Mouse (Mus musculus) G1E (cell line): ENCODE measurements around the gene Ralgapb. TPM values are rescaled to one million over a fixed set of nuclear protein-coding genes. Genes with fewer than 3 reads are reported as not detected.

Experiments used
- ATAC-seq: 2 replicates; pipeline ENCODE4 v1.8.0; 2016; ENCODE audit warnings: mild to moderate bottlenecking; ENCODE audit not compliant: insufficient number of reproducible peaks, poor library complexity, low FRiP score, severe bottlenecking; ENCODE audit errors: extremely low read depth
- DNase-seq: peaks from one replicate; pipeline ENCODE4 v3.0.0; 2012; ENCODE audit warnings: low spot score
- H3K27me3 ChIP-seq: 2 replicates; pipeline ENCODE4 v1.6.1; 2012; ENCODE audit warnings: mild to moderate bottlenecking, low read length, inconsistent platforms; ENCODE audit not compliant: insufficient read depth
- H3K36me3 ChIP-seq: replicated peaks from 2 replicates; pipeline ENCODE3; 2012; ENCODE audit warnings: mild to moderate bottlenecking, inconsistent platforms
- H3K4me1 ChIP-seq: 2 replicates; pipeline ENCODE4 v1.6.1; 2012; ENCODE audit warnings: low read depth, low read length, inconsistent platforms, mixed read lengths; ENCODE audit not compliant: insufficient read depth
- H3K4me3 ChIP-seq: 2 replicates; pipeline ENCODE4 v1.5.1; 2012; ENCODE audit warnings: low read depth, mild to moderate bottlenecking, inconsistent platforms, low read length, moderate library complexity, mixed read lengths
- H3K9me3 ChIP-seq: replicated peaks from 2 replicates; pipeline ENCODE4 v1.6.1; 2012; ENCODE audit warnings: inconsistent platforms
- CTCF ChIP-seq: IDR thresholded peaks from 2 replicates; pipeline ENCODE4 v1.5.1; 2012; ENCODE audit warnings: low read depth, low read length, inconsistent platforms, mixed read lengths
- GATA1 ChIP-seq: IDR thresholded peaks from 2 replicates; pipeline ENCODE4 v1.6.1; 2012; ENCODE audit warnings: borderline replicate concordance, low read length, inconsistent platforms, mixed read lengths
- GATA2 ChIP-seq: IDR thresholded peaks from 2 replicates; pipeline ENCODE4 v1.6.1; 2012; ENCODE audit warnings: low read depth, low read length, inconsistent platforms, borderline replicate concordance
- POLR2AphosphoS5 ChIP-seq: IDR thresholded peaks from 2 replicates; pipeline ENCODE4 v1.6.1; 2012; ENCODE audit warnings: low read depth, low read length, inconsistent platforms; ENCODE audit not compliant: insufficient replicate concordance
- TAL1 ChIP-seq: conservative IDR thresholded peaks from 2 replicates; pipeline ENCODE4 v1.6.1; 2012; ENCODE audit warnings: low read depth, low read length, inconsistent platforms, mixed read lengths
- polyA plus RNA-seq: library from polyadenylated mRNA; stranded (reverse); fragments of >175 nt; gene quantifications from 2 replicates; pipeline ENCODE4 v1.2.3, GENCODE M21; 2012
- total RNA-seq, 2 experiments: library from RNA; stranded (forward) in 1 of 2; stranded (reverse) in 1 of 2; fragments of 200-1000 nt in 1 of 2; fragments of >200 nt in 1 of 2; fragmentation: Nextera tagmentation in 1 of 2; gene quantifications; 2 replicates each; pipeline ENCODE4 v1.2.3; 2014 to 2017

Ralgapb gene
- total and polyA plus RNA-seq, 3 experiments: 3.0 to 79.9 (median 47.8) TPM

DNA sequence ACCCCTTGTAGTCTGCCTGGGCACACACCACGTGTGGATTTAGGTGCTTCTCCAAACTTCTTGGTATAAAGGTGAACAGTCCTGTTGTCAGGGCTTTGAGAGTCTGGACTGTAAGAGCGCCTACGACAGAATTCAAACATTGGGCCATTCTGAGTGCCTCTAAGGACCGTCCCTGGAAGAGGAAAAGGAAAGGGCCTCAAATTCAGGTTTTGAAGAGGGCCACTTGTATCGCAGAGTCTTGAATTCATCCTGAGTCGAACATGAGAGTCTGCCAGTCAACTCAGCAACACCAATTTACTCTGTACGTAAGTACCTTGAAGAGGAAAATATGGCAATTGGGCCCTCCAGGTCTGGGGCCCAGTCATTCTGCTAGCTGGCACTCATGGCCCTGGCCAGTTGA, 6.7 kb upstream of the Ralgapb start:
- Histone ChIP-seq H3K9me3 (no peaks in the 10 kb centered on the region), H3K4me1 (no peaks in the 10 kb centered on the region), H3K4me3 (no peak overlapping the region), H3K27me3 (peaks cover 25% of the 10 kb centered on the region), H3K36me3 (no peaks in the 10 kb centered on the region)
- TF ChIP-seq TAL1: no peak
- no peak for TF ChIP-seq GATA1
- TF ChIP-seq GATA2: no peak
- ATAC-seq (no peak), DNase-seq (no peak)

DNA sequence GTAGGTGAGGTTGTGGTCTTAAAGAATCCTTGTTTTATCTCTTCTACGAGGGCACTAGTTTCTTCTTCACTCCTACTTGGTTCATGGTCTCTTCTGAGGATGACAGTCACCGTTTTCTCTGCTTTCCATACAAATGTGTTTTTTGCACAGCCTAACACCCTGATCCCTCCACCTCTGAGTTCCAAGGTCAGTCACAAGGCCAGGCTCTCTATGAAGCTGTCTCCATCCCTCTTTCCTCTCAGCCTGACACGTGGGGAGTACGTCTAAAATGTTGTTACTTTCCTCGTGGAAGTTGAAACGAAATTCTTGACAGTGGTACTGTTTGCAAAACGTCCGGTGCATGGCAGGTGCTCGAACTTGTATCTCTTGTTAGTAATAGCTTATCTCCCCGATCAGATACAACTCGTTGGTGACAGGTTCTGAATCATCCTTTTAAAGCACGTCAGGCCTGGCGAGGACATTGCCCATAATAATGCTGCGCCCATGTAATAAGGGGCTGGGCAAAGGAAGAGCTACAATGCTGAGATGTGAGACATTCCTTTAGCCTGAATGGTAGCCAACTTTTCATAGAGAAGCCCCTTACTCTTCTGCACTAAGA, 552 bp upstream of the Ralgapb start:
- Histone ChIP-seq H3K36me3 (peaks cover 4% of the 10 kb centered on the region), H3K4me3 (peak overlapping the region; percentile 98; the same call in 1 of the 2 replicates), H3K4me1 (peaks cover 38% of the 10 kb centered on the region), H3K9me3 (no peaks in the 10 kb centered on the region), H3K27me3 (peaks cover 7% of the 10 kb centered on the region)
- TF ChIP-seq CTCF (no peak), GATA2 (no peak), TAL1 (no peak), POLR2AphosphoS5 (no peak), GATA1 (no peak)
- ATAC-seq (no peak), DNase-seq (no peak)

DNA sequence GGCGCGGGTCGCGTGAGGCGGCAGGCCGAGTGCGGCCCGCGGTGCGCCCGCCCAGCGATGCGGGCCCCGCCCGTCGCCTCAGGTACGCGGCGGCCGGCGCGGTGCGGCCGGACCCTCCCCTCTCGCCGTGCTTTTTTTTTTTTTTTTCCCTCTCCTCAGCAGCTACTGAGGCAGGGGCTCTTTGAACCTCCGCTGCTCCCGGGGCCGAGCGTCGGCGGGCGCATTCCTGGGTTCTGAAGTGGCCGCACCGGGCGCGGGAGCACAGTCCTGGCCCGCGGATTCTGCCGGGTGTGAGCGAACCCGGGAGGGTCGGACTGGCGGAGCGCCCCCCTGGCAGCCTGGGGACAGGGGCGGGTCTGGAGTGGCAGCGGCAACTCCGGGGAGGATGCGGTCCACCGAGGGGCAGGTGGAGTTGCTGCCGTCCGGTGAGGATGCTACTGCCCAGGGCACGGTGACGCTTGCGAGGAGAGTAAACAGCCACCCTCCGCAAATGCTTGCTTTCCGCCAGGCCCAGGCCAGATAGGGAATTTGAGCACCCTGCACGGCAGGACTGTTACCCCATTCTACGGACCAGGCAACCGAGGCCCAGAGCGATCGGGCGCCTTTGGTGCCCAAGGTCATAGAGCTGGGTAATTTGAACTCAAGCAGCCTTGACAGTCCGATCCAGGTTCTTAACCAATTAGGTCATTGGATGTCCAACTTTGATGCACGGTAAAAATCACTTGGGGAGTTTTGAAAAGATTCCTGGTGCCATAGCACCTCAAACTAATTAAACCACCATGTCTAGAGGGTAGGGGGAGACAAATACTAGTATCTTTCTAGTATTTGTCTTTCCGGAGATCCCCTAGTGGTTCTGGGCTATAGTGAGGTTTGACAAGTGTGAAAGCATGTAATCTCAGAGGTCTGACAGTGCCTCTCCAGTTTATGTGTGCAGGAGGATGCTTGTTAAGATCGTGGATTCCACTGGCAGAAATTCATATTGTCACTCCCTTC, 670 bp downstream of the Ralgapb start:
- Histone ChIP-seq H3K4me3 (peak overlapping the region; percentile 98), H3K36me3 (peaks cover 4% of the 10 kb centered on the region), H3K9me3 (no peaks in the 10 kb centered on the region), H3K4me1 (peaks cover 47% of the 10 kb centered on the region), H3K27me3 (peaks cover 3% of the 10 kb centered on the region; the same call in 1 of the 2 replicates)
- no peak for ATAC-seq
- peak; percentile 19 for DNase-seq
- TF ChIP-seq GATA2: no peak

DNA sequence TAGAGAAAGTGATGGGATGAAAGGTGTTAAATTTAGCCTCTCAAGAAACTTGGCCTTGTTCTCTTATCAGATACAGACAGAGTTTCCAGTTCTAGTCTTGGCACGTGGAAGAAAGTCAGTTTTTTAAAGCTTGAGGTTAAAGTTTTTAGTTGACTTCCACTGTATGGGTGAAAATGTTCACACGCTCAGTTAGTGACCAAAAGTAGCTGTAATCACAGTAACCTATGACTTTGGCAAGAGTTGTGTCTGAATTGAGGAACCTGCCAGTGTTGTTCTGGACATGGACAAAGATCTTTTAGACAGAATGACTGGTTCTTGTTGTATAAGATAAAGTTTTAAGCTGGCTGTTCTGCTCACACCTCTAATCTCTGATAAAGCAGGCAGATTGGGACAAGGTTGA, 3.6 kb downstream of the Ralgapb start:
- Histone ChIP-seq H3K4me1 (peaks cover 53% of the 10 kb centered on the region), H3K9me3 (no peaks in the 10 kb centered on the region), H3K4me3 (no peak overlapping the region), H3K27me3 (no peaks in the 10 kb centered on the region), H3K36me3 (peaks cover 4% of the 10 kb centered on the region)
- ATAC-seq (peak; percentile 2; the same call in 1 of the 2 replicates), DNase-seq (no peak)
- TF ChIP-seq GATA2 (no peak), GATA1 (no peak), POLR2AphosphoS5 (no peak), CTCF (no peak), TAL1 (no peak)

DNA sequence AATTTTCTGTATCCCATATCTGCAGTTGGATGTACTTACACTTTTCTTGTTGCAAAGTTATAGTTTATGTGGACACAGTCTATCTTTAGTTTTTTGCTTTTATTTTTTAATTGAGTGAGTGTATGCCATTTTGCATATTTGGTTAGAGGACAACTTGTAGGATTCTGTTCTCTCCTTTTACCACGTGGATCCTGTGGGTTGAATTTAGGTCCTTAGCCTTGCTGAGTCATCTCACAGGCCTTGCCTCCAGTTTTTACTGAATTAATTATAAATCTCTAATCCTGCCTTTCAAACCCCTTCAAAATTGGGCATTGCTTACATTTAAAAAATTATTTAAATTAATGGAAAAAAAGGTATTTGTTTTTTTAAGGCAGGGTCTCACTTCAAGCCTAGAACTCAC, 6.2 kb downstream of the Ralgapb start:
- no peak overlapping the region for H3K4me3 ChIP-seq
- ATAC-seq: no peak
- no peaks in the 10 kb centered on the region for H3K27me3 ChIP-seq
- no peak for TF ChIP-seq GATA2
- no peak for TF ChIP-seq CTCF
- TF ChIP-seq GATA1: no peak
- no peak for TF ChIP-seq POLR2AphosphoS5
- TF ChIP-seq TAL1: no peak
- no peaks in the 10 kb centered on the region for H3K9me3 ChIP-seq
- peaks cover 38% of the 10 kb centered on the region for H3K4me1 ChIP-seq
- H3K36me3 ChIP-seq: peaks cover 13% of the 10 kb centered on the region
- DNase-seq: no peak

DNA sequence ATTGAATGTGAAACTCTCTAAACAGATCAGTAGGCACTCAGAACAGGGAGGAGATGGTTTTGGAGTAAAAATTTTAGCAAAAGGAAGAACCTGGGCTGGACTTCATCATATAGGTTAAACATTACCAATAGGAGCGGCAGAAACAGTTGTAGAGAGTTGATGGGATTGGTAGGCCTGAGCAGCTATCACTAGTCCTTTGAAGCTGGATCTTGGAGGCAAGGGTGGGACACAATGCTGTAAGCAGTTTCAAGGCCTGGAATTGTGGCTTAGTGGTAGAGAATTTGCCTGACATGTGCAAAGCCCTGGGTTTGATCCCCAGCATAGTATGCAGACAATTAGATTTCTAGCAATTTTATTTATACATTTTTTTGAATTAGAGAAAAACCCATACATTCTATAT, 9.0 kb downstream of the Ralgapb start:
- peaks cover 19% of the 10 kb centered on the region for H3K4me1 ChIP-seq
- no peaks in the 10 kb centered on the region for H3K27me3 ChIP-seq
- no peak overlapping the region for H3K4me3 ChIP-seq
- TF ChIP-seq CTCF (no peak), POLR2AphosphoS5 (no peak), GATA2 (no peak), GATA1 (no peak)
- no peak for DNase-seq
- H3K36me3 ChIP-seq: peaks cover 35% of the 10 kb centered on the region
- ATAC-seq: no peak
- no peaks in the 10 kb centered on the region for H3K9me3 ChIP-seq
